Mouse (Mus musculus): ENCODE measurements around the gene Rgcc. TPM values are rescaled to one million over a fixed set of nuclear protein-coding genes. Genes with fewer than 3 reads are reported as not detected.
A peak's percentile ranks its signal among the peaks of the same experiment; 100 is the strongest.

The Rgcc gene
- polyA plus RNA-seq, 1 experiment = 91.9 TPM

- H3K36me3 ChIP-seq (ENCODE audit: control insufficient read depth, insufficient read depth, low read length) = no peaks in the 10 kb centered on the region
- DNase-seq = no peak
- no peak for TF ChIP-seq CTCF (conservative IDR thresholded peaks at IDR 0.05; ENCODE audit: insufficient read depth, insufficient read length, low read depth, low read length)
- TF ChIP-seq POLR2A (IDR thresholded peaks at IDR 0.05; ENCODE audit: low read depth, low read length) = no peak
- WGBS = 87% methylated on average over 5 of the region's 5 CpGs
- no peak overlapping the region for H3K27ac ChIP-seq (ENCODE audit: insufficient read depth, low read depth, low read length)
- H3K4me3 ChIP-seq (ENCODE audit: insufficient read depth, low read depth, low read length) = no peak overlapping the region
- H3K27me3 ChIP-seq (replicated peaks; ENCODE audit: control insufficient read depth, insufficient read depth, low read length) = no peaks in the 10 kb centered on the region
- no peaks in the 10 kb centered on the region for H3K4me1 ChIP-seq (ENCODE audit: control insufficient read depth, insufficient read depth, low read length)
Observed at GRCm38 (mm10) chr14:79321881-79322280, 20.4 kb upstream of the Rgcc start.

GRCm38 (mm10) chr14:79321152-79321551 is 19.7 kb upstream of the Rgcc start:
- Histone ChIP-seq H3K27ac (ENCODE audit: insufficient read depth, low read depth, low read length) (no peak overlapping the region), H3K4me1 (ENCODE audit: control insufficient read depth, insufficient read depth, low read length) (no peaks in the 10 kb centered on the region), H3K36me3 (ENCODE audit: control insufficient read depth, insufficient read depth, low read length) (no peaks in the 10 kb centered on the region), H3K4me3 (ENCODE audit: insufficient read depth, low read depth, low read length) (no peak overlapping the region), H3K27me3 (replicated peaks; ENCODE audit: control insufficient read depth, insufficient read depth, low read length) (no peaks in the 10 kb centered on the region)
- TF ChIP-seq POLR2A (IDR thresholded peaks at IDR 0.05; ENCODE audit: low read depth, low read length) (no peak), CTCF (conservative IDR thresholded peaks at IDR 0.05; ENCODE audit: insufficient read depth, insufficient read length, low read depth, low read length) (peak; percentile 59; the same call in 1 of the 2 replicates)
- peak; percentile 47 for DNase-seq
- 33% methylated on average over 8 of the region's 8 CpGs for WGBS

- no peak for DNase-seq
- 95% methylated on average over 2 of the region's 2 CpGs for WGBS
- no peaks in the 10 kb centered on the region for H3K27me3 ChIP-seq (replicated peaks; ENCODE audit: control insufficient read depth, insufficient read depth, low read length)
- H3K4me1 ChIP-seq (ENCODE audit: control insufficient read depth, insufficient read depth, low read length) = no peaks in the 10 kb centered on the region
- H3K36me3 ChIP-seq (ENCODE audit: control insufficient read depth, insufficient read depth, low read length) = no peaks in the 10 kb centered on the region
- no peak overlapping the region for H3K27ac ChIP-seq (ENCODE audit: insufficient read depth, low read depth, low read length)
- TF ChIP-seq CTCF (conservative IDR thresholded peaks at IDR 0.05; ENCODE audit: insufficient read depth, insufficient read length, low read depth, low read length) = no peak
- H3K4me3 ChIP-seq (ENCODE audit: insufficient read depth, low read depth, low read length) = no peak overlapping the region
Observed at GRCm38 (mm10) chr14:79317602-79318001, 16.2 kb upstream of the Rgcc start.

GRCm38 (mm10) chr14:79315877-79316276 is 14.4 kb upstream of the Rgcc start:
- TF ChIP-seq POLR2A (IDR thresholded peaks at IDR 0.05; ENCODE audit: low read depth, low read length) (no peak), CTCF (conservative IDR thresholded peaks at IDR 0.05; ENCODE audit: insufficient read depth, insufficient read length, low read depth, low read length) (no peak)
- no peaks in the 10 kb centered on the region for H3K36me3 ChIP-seq (ENCODE audit: control insufficient read depth, insufficient read depth, low read length)
- DNase-seq = no peak
- H3K4me3 ChIP-seq (ENCODE audit: insufficient read depth, low read depth, low read length) = no peak overlapping the region
- no peaks in the 10 kb centered on the region for H3K4me1 ChIP-seq (ENCODE audit: control insufficient read depth, insufficient read depth, low read length)
- WGBS = 64% methylated on average over 7 of the region's 7 CpGs
- no peak overlapping the region for H3K27ac ChIP-seq (ENCODE audit: insufficient read depth, low read depth, low read length)
- H3K27me3 ChIP-seq (replicated peaks; ENCODE audit: control insufficient read depth, insufficient read depth, low read length) = no peaks in the 10 kb centered on the region

- WGBS = 90% methylated on average over 12 of the region's 12 CpGs
- no peaks in the 10 kb centered on the region for H3K27me3 ChIP-seq (replicated peaks; ENCODE audit: control insufficient read depth, insufficient read depth, low read length)
- TF ChIP-seq CTCF (conservative IDR thresholded peaks at IDR 0.05; ENCODE audit: insufficient read depth, insufficient read length, low read depth, low read length) (no peak), POLR2A (IDR thresholded peaks at IDR 0.05; ENCODE audit: low read depth, low read length) (no peak)
- no peaks in the 10 kb centered on the region for H3K4me1 ChIP-seq (ENCODE audit: control insufficient read depth, insufficient read depth, low read length)
- no peaks in the 10 kb centered on the region for H3K36me3 ChIP-seq (ENCODE audit: control insufficient read depth, insufficient read depth, low read length)
- H3K27ac ChIP-seq (ENCODE audit: insufficient read depth, low read depth, low read length) = no peak overlapping the region
- no peak for DNase-seq
- no peak overlapping the region for H3K4me3 ChIP-seq (ENCODE audit: insufficient read depth, low read depth, low read length)
Observed at GRCm38 (mm10) chr14:79314245-79315010, 13.0 kb upstream of the Rgcc start.

GRCm38 (mm10) chr14:79313439-79314175 is 12.2 kb upstream of the Rgcc start:
- no peak for DNase-seq
- no peak overlapping the region for H3K4me3 ChIP-seq (ENCODE audit: insufficient read depth, low read depth, low read length)
- H3K4me1 ChIP-seq (ENCODE audit: control insufficient read depth, insufficient read depth, low read length) = no peaks in the 10 kb centered on the region
- H3K27me3 ChIP-seq (replicated peaks; ENCODE audit: control insufficient read depth, insufficient read depth, low read length) = no peaks in the 10 kb centered on the region
- no peak overlapping the region for H3K27ac ChIP-seq (ENCODE audit: insufficient read depth, low read depth, low read length)
- TF ChIP-seq POLR2A (IDR thresholded peaks at IDR 0.05; ENCODE audit: low read depth, low read length) (no peak), CTCF (conservative IDR thresholded peaks at IDR 0.05; ENCODE audit: insufficient read depth, insufficient read length, low read depth, low read length) (no peak)
- H3K36me3 ChIP-seq (ENCODE audit: control insufficient read depth, insufficient read depth, low read length) = no peaks in the 10 kb centered on the region
- WGBS = 78% methylated on average over 8 of the region's 8 CpGs

GRCm38 (mm10) chr14:79312719-79313118 is 11.3 kb upstream of the Rgcc start:
- Histone ChIP-seq H3K27me3 (replicated peaks; ENCODE audit: control insufficient read depth, insufficient read depth, low read length) (no peaks in the 10 kb centered on the region), H3K4me3 (ENCODE audit: insufficient read depth, low read depth, low read length) (no peak overlapping the region), H3K4me1 (ENCODE audit: control insufficient read depth, insufficient read depth, low read length) (no peaks in the 10 kb centered on the region), H3K27ac (ENCODE audit: insufficient read depth, low read depth, low read length) (no peak overlapping the region), H3K36me3 (ENCODE audit: control insufficient read depth, insufficient read depth, low read length) (no peaks in the 10 kb centered on the region)
- WGBS = 78% methylated on average over 4 of the region's 4 CpGs
- DNase-seq = no peak
- TF ChIP-seq CTCF (conservative IDR thresholded peaks at IDR 0.05; ENCODE audit: insufficient read depth, insufficient read length, low read depth, low read length) (no peak), POLR2A (IDR thresholded peaks at IDR 0.05; ENCODE audit: low read depth, low read length) (no peak)

Measured in kidney, adult 2 months (tissue).